Mouse (Mus musculus) midbrain, postnatal 0 days (tissue): ENCODE results near the gene Gm26992. TPM values are rescaled to one million over a fixed set of nuclear protein-coding genes. Genes with fewer than 3 reads are reported as not detected.
A peak's percentile ranks its signal among the peaks of the same experiment; 100 is the strongest.

Experiments used
- ATAC-seq: fragments of 200-750 bp; cut with Nextera tagmentation; 2 replicates; pipeline ENCODE4 v1.8.0; 2017; ENCODE audit warnings: moderate number of reproducible peaks, mild to moderate bottlenecking, moderate TSS enrichment, moderate library complexity; ENCODE audit not compliant: low FRiP score
- DNase-seq: peaks from one replicate; pipeline ENCODE4 v3.0.0-alpha.2; 2015; ENCODE audit warnings: low spot score
- H3K27ac ChIP-seq: fragments of 300-500 bp; sonication (generic); 2 replicates; pipeline ENCODE4 v1.5.1; 2014; ENCODE audit warnings: low read depth, mild to moderate bottlenecking, low read length, mixed read lengths
- H3K27me3 ChIP-seq: fragments of 300-500 bp; sonication (generic); 2 replicates; pipeline ENCODE4 v1.6.1; 2014; ENCODE audit warnings: low read length, control low read depth, mixed read lengths; ENCODE audit not compliant: insufficient read depth
- H3K36me3 ChIP-seq: fragments of 300-500 bp; sonication (generic); 2 replicates; pipeline ENCODE4 v1.6.1; 2014; ENCODE audit warnings: low read length, control low read depth, mixed read lengths; ENCODE audit not compliant: insufficient read depth
- H3K4me1 ChIP-seq: fragments of 300-500 bp; sonication (generic); 2 replicates; pipeline ENCODE4 v1.6.1; 2014; ENCODE audit warnings: mild to moderate bottlenecking, control low read depth, antibody characterized with exemption, low read length, mixed read lengths; ENCODE audit not compliant: insufficient read depth
- H3K4me2 ChIP-seq: fragments of 300-500 bp; sonication (generic); 2 replicates; pipeline ENCODE4 v1.6.1; 2014; ENCODE audit warnings: low read depth, mild to moderate bottlenecking, low read length, mixed read lengths; ENCODE audit not compliant: poor library complexity, severe bottlenecking
- H3K4me3 ChIP-seq: fragments of 300-500 bp; sonication (generic); 2 replicates; pipeline ENCODE4 v1.5.1; 2014; ENCODE audit warnings: low read depth, mild to moderate bottlenecking, low read length, moderate library complexity
- H3K9ac ChIP-seq: fragments of 300-500 bp; sonication (generic); replicated peaks from 2 replicates; pipeline ENCODE4 v1.6.1; 2014; ENCODE audit warnings: mild to moderate bottlenecking, low read length, moderate library complexity, mixed read lengths; ENCODE audit not compliant: poor library complexity, severe bottlenecking
- H3K9me3 ChIP-seq: fragments of 300-500 bp; sonication (generic); 2 replicates; pipeline ENCODE4 v1.6.1; 2016; ENCODE audit warnings: low read length, control low read depth
- CTCF ChIP-seq: IDR thresholded peaks from 2 replicates; pipeline ENCODE4 v1.5.1; 2016; ENCODE audit warnings: antibody characterized with exemption, mild to moderate bottlenecking
- WGBS: fragments of 180-500 bp; shearing (Covaris S2); extraction: QIAGEN DNeasy Blood & Tissue Kit; methylation state at CpG from one replicate; pipeline ENCODE4 v1.1.7; 2014; 5-methylcytosine and 5-hydroxymethylcytosine counted together
- polyA plus RNA-seq: library from polyadenylated mRNA; unstranded; fragments of >200 nt; fragmentation: Nextera tagmentation; extraction: Ambion mirVana; gene quantifications from 2 replicates; pipeline ENCODE4 v1.2.1, GENCODE M21; 2015
- total RNA-seq: library from RNA; depleted of rRNA; stranded (reverse); fragments of >200 nt; gene quantifications from 2 replicates; pipeline ENCODE4 v1.2.3, GENCODE M21; 2014; rRNA removed

Gm26992 gene
- total and polyA plus RNA-seq, 2 experiments from 2014 or later = 2.0 TPM; not detected in 1

DNA sequence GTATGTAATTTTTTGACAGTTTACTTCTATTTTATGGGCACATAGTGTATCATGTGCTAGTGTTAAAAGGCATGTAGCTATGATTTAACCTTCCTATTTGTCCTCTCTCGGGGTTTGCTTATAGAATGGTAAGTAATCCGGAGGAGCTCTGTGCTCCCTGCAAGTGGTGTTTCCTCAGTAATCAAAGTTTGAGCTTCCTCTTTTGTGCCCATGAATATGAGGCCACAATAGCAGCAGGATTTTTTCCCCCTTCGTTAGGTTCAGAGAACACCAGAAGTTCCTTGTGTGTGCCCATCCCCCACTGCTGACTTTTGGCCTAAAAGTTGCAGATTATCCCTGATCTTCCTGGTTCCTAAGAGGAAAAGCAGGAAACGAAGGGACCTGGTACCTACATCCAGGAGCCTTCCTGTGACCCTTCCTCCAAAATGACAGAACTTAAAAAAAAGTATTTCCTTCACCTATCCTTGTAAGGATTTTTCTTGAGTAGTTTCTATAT, 99.5 kb downstream of the Gm26992 start:
- Histone ChIP-seq H3K4me1 (no peaks in the 10 kb centered on the region), H3K27me3 (no peaks in the 10 kb centered on the region), H3K9ac (no peak overlapping the region), H3K36me3 (no peaks in the 10 kb centered on the region), H3K4me3 (no peak overlapping the region), H3K4me2 (no peak overlapping the region), H3K9me3 (no peaks in the 10 kb centered on the region), H3K27ac (no peak overlapping the region)
- TF ChIP-seq CTCF = no peak
- 62% methylated on average over 4 of the region's 4 CpGs for WGBS
- no peak for DNase-seq
- ATAC-seq = no peak

- Histone ChIP-seq H3K4me2 (peak overlapping the region; percentile 43), H3K36me3 (no peaks in the 10 kb centered on the region), H3K9ac (no peak overlapping the region), H3K27ac (0 out of 2 replicates have a peak overlapping the region, but pooled peaks have one; percentile 18), H3K4me1 (no peaks in the 10 kb centered on the region), H3K4me3 (peak overlapping the region; percentile 16; the same call in 1 of the 2 replicates), H3K27me3 (no peaks in the 10 kb centered on the region), H3K9me3 (no peaks in the 10 kb centered on the region)
- peak; percentile 83 for DNase-seq
- 2% methylated on average over 14 of the region's 23 CpGs for WGBS
- ATAC-seq = peak; percentile 73; the same call in 1 of the 2 replicates
- TF ChIP-seq CTCF = no peak
Observed at GRCm38 (mm10) chrX:103529185-103529584, 107.4 kb downstream of the Gm26992 start.

Other genes with a start within 250 kb of the Gm26992 start
- 45.0 and 62.6 TPM in 2 replicates for gene Nap1l2, start 235.4 kb upstream of the Gm26992 start, total RNA-seq
- gene Nap1l2, start 235.4 kb upstream of the Gm26992 start, polyA plus RNA-seq = 94.0 and 96.5 TPM in 2 replicates
- gene Cdx4, start 100.6 kb upstream of the Gm26992 start, total RNA-seq = not detected in 2 replicates
- gene Cdx4, start 100.6 kb upstream of the Gm26992 start, polyA plus RNA-seq = not detected in 2 replicates
- gene Chic1, start 65.5 kb upstream of the Gm26992 start, total RNA-seq = 9.7 and 13.7 TPM in 2 replicates
- gene Chic1, start 65.5 kb upstream of the Gm26992 start, polyA plus RNA-seq = 3.3 and 5.1 TPM in 2 replicates
- gene Tsx, start 7.5 kb upstream of the Gm26992 start, total RNA-seq = not detected in 2 replicates
- gene Tsx, start 7.5 kb upstream of the Gm26992 start, polyA plus RNA-seq = 0.20 and 0.21 TPM in 2 replicates
- not detected in 2 replicates for gene Zcchc13, start 208.6 kb downstream of the Gm26992 start, total RNA-seq
- gene Zcchc13, start 208.6 kb downstream of the Gm26992 start, polyA plus RNA-seq = not detected in 2 replicates